Mouse (Mus musculus): ENCODE measurements around the gene Rnase2b.
A peak's percentile ranks its signal among the peaks of the same experiment; 100 is the strongest.
"Not testable (repeated sequence)": the region's sequence is repeated elsewhere in the genome, so short reads cannot be mapped to it uniquely, and the experiment has no call there.

Rnase2b gene

GRCm38 (mm10) chr14:51161976-51162375 lies at the start of gene Rnase2b:
Rnase2b (plus strand) TSS chr14:51162260.
- DNase-seq (ENCODE audit: low spot score): not testable (repeated sequence)

GRCm38 (mm10) chr14:51113476-51113875 lies 48.6 kb upstream of the Rnase2b start:
- DNase-seq (ENCODE audit: low spot score): no peak

- no peak for DNase-seq (ENCODE audit: low spot score)
These were observed 48.0 kb upstream of the Rnase2b start, which contains the start of gene Eddm3b for GRCm38 (mm10) chr14:51113916-51114560. Eddm3b (plus strand) TSS chr14:51114426.

- no peak for DNase-seq (ENCODE audit: low spot score)
These were observed 36.4 kb upstream of the Rnase2b start for GRCm38 (mm10) chr14:51125684-51126083.

GRCm38 (mm10) chr14:51127648-51128258 lies 34.3 kb upstream of the Rnase2b start:
- no peak for DNase-seq (ENCODE audit: low spot score)

GRCm38 (mm10) chr14:51128775-51129623 lies 33.1 kb upstream of the Rnase2b start:
- DNase-seq (ENCODE audit: low spot score): peak; percentile 49

GRCm38 (mm10) chr14:51129624-51129975 lies 32.5 kb upstream of the Rnase2b start:
- DNase-seq (ENCODE audit: low spot score): no peak

GRCm38 (mm10) chr14:51130315-51130940 lies 31.6 kb upstream of the Rnase2b start:
- DNase-seq (ENCODE audit: low spot score): no peak

GRCm38 (mm10) chr14:51131086-51131815 lies 30.8 kb upstream of the Rnase2b start:
- DNase-seq (ENCODE audit: low spot score): no peak

- no peak for DNase-seq (ENCODE audit: low spot score)
These were observed 29.7 kb upstream of the Rnase2b start for GRCm38 (mm10) chr14:51132372-51132771.

GRCm38 (mm10) chr14:51140342-51140741 lies 21.7 kb upstream of the Rnase2b start:
- DNase-seq (ENCODE audit: low spot score): no peak

- DNase-seq (ENCODE audit: low spot score): no peak
These were observed 19.9 kb upstream of the Rnase2b start for GRCm38 (mm10) chr14:51142119-51142518.

GRCm38 (mm10) chr14:51142568-51142967 lies 19.5 kb upstream of the Rnase2b start:
- no peak for DNase-seq (ENCODE audit: low spot score)

- DNase-seq (ENCODE audit: low spot score): no peak
These were observed 18.8 kb upstream of the Rnase2b start for GRCm38 (mm10) chr14:51143287-51143686.

GRCm38 (mm10) chr14:51143937-51144336 lies 18.1 kb upstream of the Rnase2b start:
- no peak for DNase-seq (ENCODE audit: low spot score)

GRCm38 (mm10) chr14:51144451-51144850 lies 17.6 kb upstream of the Rnase2b start:
- DNase-seq (ENCODE audit: low spot score): no peak

- no peak for DNase-seq (ENCODE audit: low spot score)
These were observed 16.5 kb upstream of the Rnase2b start for GRCm38 (mm10) chr14:51145521-51145920.

GRCm38 (mm10) chr14:51146685-51147084 lies 15.4 kb upstream of the Rnase2b start, which contains the start of gene Rnase1:
Rnase1 (minus strand) TSS chr14:51146785.
- DNase-seq (ENCODE audit: low spot score): no peak

GRCm38 (mm10) chr14:51148006-51148405 lies 14.1 kb upstream of the Rnase2b start:
- no peak for DNase-seq (ENCODE audit: low spot score)

GRCm38 (mm10) chr14:51149164-51149563 lies 12.9 kb upstream of the Rnase2b start:
- DNase-seq (ENCODE audit: low spot score): no peak

GRCm38 (mm10) chr14:51150206-51150831 lies 11.7 kb upstream of the Rnase2b start:
- DNase-seq (ENCODE audit: low spot score): no peak

Measured in lung, postnatal 25 days (tissue).